Mouse (Mus musculus): ENCODE data around the gene Toe1. TPM values are rescaled to one million over a fixed set of nuclear protein-coding genes. Genes with fewer than 3 reads are reported as not detected.
A peak's percentile ranks its signal among the peaks of the same experiment; 100 is the strongest.

Toe1 gene
- polyA plus RNA-seq, 1 experiment, result 44.8 TPM

- no peaks in the 10 kb centered on the region for H3K36me3 ChIP-seq (ENCODE audit: control insufficient read depth, insufficient read depth, low read length)
- WGBS, result 80% methylated on average over 2 of the region's 2 CpGs
- no peak for TF ChIP-seq POLR2A (IDR thresholded peaks at IDR 0.05; ENCODE audit: control insufficient read depth, extremely low read depth, insufficient read depth, low read length, poor library complexity)
- no peak for TF ChIP-seq CTCF (IDR thresholded peaks at IDR 0.05; ENCODE audit: borderline replicate concordance, control insufficient read depth, extremely low read depth, insufficient read depth, low read length, poor library complexity)
- no peak overlapping the region for H3K4me3 ChIP-seq (ENCODE audit: control insufficient read depth, insufficient read depth, low read length)
- H3K4me1 ChIP-seq (replicated peaks; ENCODE audit: control insufficient read depth, insufficient read depth, low read length), result no peaks in the 10 kb centered on the region
- no peaks in the 10 kb centered on the region for H3K27me3 ChIP-seq (ENCODE audit: control insufficient read depth, insufficient read depth, low read length)
- no peak overlapping the region for H3K27ac ChIP-seq (ENCODE audit: control insufficient read depth, insufficient read depth, low read length)
- no peak for DNase-seq
Observed at GRCm38 (mm10) chr4:116838999-116839398, 31.6 kb upstream of the Toe1 start.

DNA sequence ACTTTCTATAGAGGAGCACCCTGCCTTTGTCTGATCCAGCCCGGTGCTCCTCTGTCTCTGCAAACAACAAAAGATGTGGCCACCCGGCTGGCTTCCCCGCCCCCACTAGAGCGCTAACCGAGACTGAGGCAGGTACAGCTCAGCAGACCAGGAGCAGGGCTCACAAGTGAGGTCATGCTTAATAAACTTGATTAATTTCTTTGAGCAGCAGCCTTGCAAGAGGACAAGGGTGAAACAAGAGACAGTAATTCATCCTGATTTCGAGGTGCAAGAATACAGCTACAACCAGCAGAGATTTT lies 22.6 kb upstream of the Toe1 start:
- 72% methylated on average over 6 of the region's 6 CpGs for WGBS
- Histone ChIP-seq H3K36me3 (ENCODE audit: control insufficient read depth, insufficient read depth, low read length) (no peaks in the 10 kb centered on the region), H3K27me3 (ENCODE audit: control insufficient read depth, insufficient read depth, low read length) (no peaks in the 10 kb centered on the region), H3K27ac (ENCODE audit: control insufficient read depth, insufficient read depth, low read length) (no peak overlapping the region), H3K4me1 (replicated peaks; ENCODE audit: control insufficient read depth, insufficient read depth, low read length) (peaks cover 3% of the 10 kb centered on the region), H3K4me3 (ENCODE audit: control insufficient read depth, insufficient read depth, low read length) (no peak overlapping the region)
- TF ChIP-seq CTCF (IDR thresholded peaks at IDR 0.05; ENCODE audit: borderline replicate concordance, control insufficient read depth, extremely low read depth, insufficient read depth, low read length, poor library complexity), result no peak
- TF ChIP-seq POLR2A (IDR thresholded peaks at IDR 0.05; ENCODE audit: control insufficient read depth, extremely low read depth, insufficient read depth, low read length, poor library complexity), result no peak
- DNase-seq, result no peak

DNA sequence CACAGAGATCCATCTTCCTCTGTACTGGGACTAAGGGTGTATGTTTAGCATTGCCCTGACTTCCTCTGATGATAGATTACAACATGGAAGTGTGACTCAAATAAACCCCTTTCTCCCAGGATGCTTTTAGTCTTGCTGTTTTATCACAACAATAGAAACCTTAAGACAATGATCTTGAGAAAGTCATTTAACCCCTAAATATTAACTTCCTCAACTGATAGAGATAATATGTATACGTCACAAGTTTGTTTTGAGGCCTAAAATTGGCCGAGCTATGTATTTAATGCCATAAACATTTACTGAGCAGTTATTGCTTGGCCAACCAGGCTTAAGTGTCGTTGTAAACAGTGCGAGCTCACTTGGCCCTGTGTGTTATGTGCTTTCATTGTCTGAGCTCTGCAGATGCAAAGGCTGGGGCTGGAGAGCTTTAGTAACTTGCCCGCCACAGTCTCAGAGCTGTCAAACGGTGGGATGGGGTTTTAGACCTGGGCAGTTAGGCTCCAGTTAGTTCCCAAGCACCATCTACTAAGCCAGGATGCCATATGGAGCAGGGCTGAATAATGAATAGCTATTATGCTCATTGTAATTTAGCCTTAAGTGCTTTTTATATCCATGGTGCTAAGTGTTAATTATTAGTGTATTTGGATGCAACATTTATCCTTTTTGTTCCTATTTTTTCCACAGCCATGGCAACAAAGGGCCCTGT lies 22.1 kb upstream of the Toe1 start:
- Histone ChIP-seq H3K4me3 (ENCODE audit: control insufficient read depth, insufficient read depth, low read length) (no peak overlapping the region), H3K27ac (ENCODE audit: control insufficient read depth, insufficient read depth, low read length) (no peak overlapping the region), H3K4me1 (replicated peaks; ENCODE audit: control insufficient read depth, insufficient read depth, low read length) (peaks cover 4% of the 10 kb centered on the region), H3K27me3 (ENCODE audit: control insufficient read depth, insufficient read depth, low read length) (no peaks in the 10 kb centered on the region), H3K36me3 (ENCODE audit: control insufficient read depth, insufficient read depth, low read length) (no peaks in the 10 kb centered on the region)
- no peak for DNase-seq
- TF ChIP-seq CTCF (IDR thresholded peaks at IDR 0.05; ENCODE audit: borderline replicate concordance, control insufficient read depth, extremely low read depth, insufficient read depth, low read length, poor library complexity) (no peak), POLR2A (IDR thresholded peaks at IDR 0.05; ENCODE audit: control insufficient read depth, extremely low read depth, insufficient read depth, low read length, poor library complexity) (no peak)
- WGBS, result 89% methylated on average over 6 of the region's 6 CpGs

DNA sequence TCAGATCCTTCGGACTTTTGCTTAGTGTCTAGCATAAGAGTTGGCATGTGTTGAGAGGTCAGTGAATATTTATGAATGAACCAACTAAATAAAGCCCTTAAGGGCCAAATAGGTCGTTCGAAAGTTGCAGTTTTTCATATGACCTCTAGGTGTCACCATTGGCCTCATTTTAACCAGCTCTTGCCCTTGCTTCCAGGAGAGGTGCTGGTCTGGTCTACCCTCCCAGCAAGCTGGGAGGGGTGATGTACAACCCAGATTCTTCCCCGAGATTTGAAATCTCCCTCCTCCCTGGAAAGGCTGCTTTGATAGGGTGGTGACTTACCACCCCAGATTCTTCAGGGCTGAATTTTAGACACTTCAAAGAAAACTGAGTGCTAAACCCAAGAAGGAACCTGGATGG lies 20.4 kb upstream of the Toe1 start:
- H3K27me3 ChIP-seq (ENCODE audit: control insufficient read depth, insufficient read depth, low read length), result no peaks in the 10 kb centered on the region

GRCm38 (mm10) chr4:116824541-116825004 lies 17.1 kb upstream of the Toe1 start:
- H3K4me3 ChIP-seq (ENCODE audit: control insufficient read depth, insufficient read depth, low read length), result peak overlapping the region; percentile 59
- TF ChIP-seq CTCF (IDR thresholded peaks at IDR 0.05; ENCODE audit: borderline replicate concordance, control insufficient read depth, extremely low read depth, insufficient read depth, low read length, poor library complexity) (no peak), POLR2A (IDR thresholded peaks at IDR 0.05; ENCODE audit: control insufficient read depth, extremely low read depth, insufficient read depth, low read length, poor library complexity) (peak; percentile 69)
- no peaks in the 10 kb centered on the region for H3K36me3 ChIP-seq (ENCODE audit: control insufficient read depth, insufficient read depth, low read length)
- WGBS, result under 1% methylated on average over 29 of the region's 29 CpGs
- peaks cover 2% of the 10 kb centered on the region; the same call in 1 of the 2 replicates for H3K27me3 ChIP-seq (ENCODE audit: control insufficient read depth, insufficient read depth, low read length)
- peaks cover 20% of the 10 kb centered on the region for H3K4me1 ChIP-seq (replicated peaks; ENCODE audit: control insufficient read depth, insufficient read depth, low read length)
- peak overlapping the region; percentile 38 for H3K27ac ChIP-seq (ENCODE audit: control insufficient read depth, insufficient read depth, low read length)
- peak; percentile 79 for DNase-seq

More for the DNA sequence above, 20.4 kb upstream of the Toe1 start:
- no peak overlapping the region for H3K27ac ChIP-seq (ENCODE audit: control insufficient read depth, insufficient read depth, low read length)
- 2% methylated on average over 4 of the region's 4 CpGs for WGBS
- H3K4me3 ChIP-seq (ENCODE audit: control insufficient read depth, insufficient read depth, low read length), result no peak overlapping the region
- H3K4me1 ChIP-seq (replicated peaks; ENCODE audit: control insufficient read depth, insufficient read depth, low read length), result peaks cover 9% of the 10 kb centered on the region
- TF ChIP-seq CTCF (IDR thresholded peaks at IDR 0.05; ENCODE audit: borderline replicate concordance, control insufficient read depth, extremely low read depth, insufficient read depth, low read length, poor library complexity) (no peak), POLR2A (IDR thresholded peaks at IDR 0.05; ENCODE audit: control insufficient read depth, extremely low read depth, insufficient read depth, low read length, poor library complexity) (no peak)
- H3K36me3 ChIP-seq (ENCODE audit: control insufficient read depth, insufficient read depth, low read length), result no peaks in the 10 kb centered on the region
- peak; percentile 30 for DNase-seq

DNA sequence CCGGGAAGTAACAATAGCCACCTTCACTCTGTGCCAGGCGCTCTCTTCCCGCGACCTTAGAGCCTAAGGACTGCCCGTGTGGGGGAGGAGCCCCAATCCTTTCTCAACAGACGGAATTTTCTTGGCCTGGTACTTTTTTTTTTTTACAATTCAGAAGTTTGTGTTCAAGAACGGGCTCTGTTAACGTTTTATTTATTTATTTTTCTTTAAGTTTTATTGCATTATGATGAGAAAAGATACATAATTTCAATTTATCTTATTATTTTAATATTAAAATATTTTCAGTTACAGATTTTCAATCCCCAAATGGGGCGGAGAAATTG lies 14.2 kb upstream of the Toe1 start, which contains the start of gene Hpdl:
Gene Hpdl, minus strand, starts transcription at position 14 of the 323 bp plus-strand sequence.
- WGBS, result 13% methylated on average over 9 of the region's 9 CpGs
- no peak for DNase-seq
- peaks cover 20% of the 10 kb centered on the region for H3K4me1 ChIP-seq (replicated peaks; ENCODE audit: control insufficient read depth, insufficient read depth, low read length)
- peaks cover 2% of the 10 kb centered on the region; the same call in 1 of the 2 replicates for H3K27me3 ChIP-seq (ENCODE audit: control insufficient read depth, insufficient read depth, low read length)
- peak within 1 kb of the TSS; percentile 61 for H3K4me3 ChIP-seq (ENCODE audit: control insufficient read depth, insufficient read depth, low read length)
- TF ChIP-seq POLR2A (IDR thresholded peaks at IDR 0.05; ENCODE audit: control insufficient read depth, extremely low read depth, insufficient read depth, low read length, poor library complexity), result no peak
- no peak for TF ChIP-seq CTCF (IDR thresholded peaks at IDR 0.05; ENCODE audit: borderline replicate concordance, control insufficient read depth, extremely low read depth, insufficient read depth, low read length, poor library complexity)
- no peaks in the 10 kb centered on the region for H3K36me3 ChIP-seq (ENCODE audit: control insufficient read depth, insufficient read depth, low read length)
- H3K27ac ChIP-seq (ENCODE audit: control insufficient read depth, insufficient read depth, low read length), result no peak within 1 kb of the TSS
